Mouse (Mus musculus) olfactory bulb, adult 2 months (tissue): ENCODE results near the gene Cptp.

Experiments
- CTCF ChIP-seq: fragments of 200-500 bp; IDR thresholded peaks from 2 replicates; pipeline ENCODE4 v1.5.1; 2012; ENCODE audit warnings: low read depth, mild to moderate bottlenecking, low read length, moderate library complexity; ENCODE audit not compliant: insufficient read depth
- POLR2A ChIP-seq: fragments of 200-500 bp; IDR thresholded peaks from 2 replicates; pipeline ENCODE4 v1.6.1; 2012; ENCODE audit warnings: mild to moderate bottlenecking, low read depth, low read length, moderate library complexity; ENCODE audit not compliant: insufficient read depth

GRCm38 (mm10) chr4:155903246-155903645 is 34.0 kb upstream of the Cptp start:
- TF ChIP-seq POLR2A: no peak
- no peak for TF ChIP-seq CTCF
